Mouse (Mus musculus) embryonic facial prominence, embryonic 11.5 days (tissue): ENCODE measurements at regions not wholly inside any gene's neighbourhood (a gene's known extent, or its start where the extent isn't known, plus 50 kb on each side); places are given as distances from the start of the nearest gene placed in this dataset.

Experiments
- ATAC-seq: fragments of 200-750 bp; cut with Nextera tagmentation; replicated peaks from 2 replicates; pipeline ENCODE4 v1.8.0; 2017; ENCODE audit warnings: low read depth; ENCODE audit not compliant: insufficient number of reproducible peaks, low FRiP score, low TSS enrichment
- DNase-seq: peaks from one replicate; pipeline ENCODE4 v3.0.0-alpha.2; 2015; ENCODE audit warnings: low spot score
- H3K27ac ChIP-seq: fragments of 300-500 bp; sonication (generic); replicated peaks from 2 replicates; pipeline ENCODE4 v1.5.1; 2014; ENCODE audit warnings: mild to moderate bottlenecking, low read depth, low read length, control low read depth
- H3K27me3 ChIP-seq: fragments of 300-500 bp; sonication (generic); 2 replicates; pipeline ENCODE4 v1.6.1; 2014; ENCODE audit warnings: mild to moderate bottlenecking, low read length, moderate library complexity, mixed read lengths; ENCODE audit not compliant: control insufficient read depth, insufficient read depth
- H3K36me3 ChIP-seq: fragments of 300-500 bp; sonication (generic); replicated peaks from 2 replicates; pipeline ENCODE4 v1.6.1; 2014; ENCODE audit warnings: low read depth, mild to moderate bottlenecking, low read length, moderate library complexity, mixed read lengths; ENCODE audit not compliant: control insufficient read depth, insufficient read depth
- H3K4me1 ChIP-seq: fragments of 300-500 bp; sonication (generic); 2 replicates; pipeline ENCODE4 v1.6.1; 2014; ENCODE audit warnings: low read length, mixed read lengths; ENCODE audit not compliant: control insufficient read depth, insufficient read depth
- H3K4me2 ChIP-seq: fragments of 300-500 bp; sonication (generic); 2 replicates; pipeline ENCODE4 v1.6.1; 2014; ENCODE audit warnings: low read depth, mild to moderate bottlenecking, control low read depth, low read length, moderate library complexity
- H3K4me3 ChIP-seq: fragments of 300-500 bp; sonication (generic); 2 replicates; pipeline ENCODE4 v1.5.1; 2014; ENCODE audit warnings: low read depth, low read length, control low read depth
- H3K9ac ChIP-seq: fragments of 300-500 bp; sonication (generic); replicated peaks from 2 replicates; pipeline ENCODE4 v1.6.1; 2014; ENCODE audit warnings: mild to moderate bottlenecking, control low read depth, low read length
- H3K9me3 ChIP-seq: fragments of 300-500 bp; sonication (generic); replicated peaks from 2 replicates; pipeline ENCODE4 v1.6.1; 2016; ENCODE audit warnings: mild to moderate bottlenecking, low read length, inconsistent platforms, mixed read lengths; ENCODE audit not compliant: control insufficient read depth
- WGBS: fragments of 180-500 bp; shearing (Covaris S2); extraction: QIAGEN DNeasy Blood & Tissue Kit; methylation state at CpG from one replicate; pipeline ENCODE4 v1.1.7; 2014; 5-methylcytosine and 5-hydroxymethylcytosine counted together

- WGBS: 90% methylated on average over 2 of the region's 2 CpGs
- no peaks in the 10 kb centered on the region for H3K9me3 ChIP-seq
- ATAC-seq (no peak), DNase-seq (no peak)
- H3K36me3 ChIP-seq: no peaks in the 10 kb centered on the region
- no peaks in the 10 kb centered on the region for H3K27me3 ChIP-seq
- no peak overlapping the region for H3K4me2 ChIP-seq
- no peak overlapping the region for H3K9ac ChIP-seq
- H3K4me1 ChIP-seq: no peaks in the 10 kb centered on the region
- no peak overlapping the region for H3K27ac ChIP-seq
- H3K4me3 ChIP-seq: no peak overlapping the region
Observed at GRCm38 (mm10) chr19:21126670-21127069, 145.4 kb upstream of the Zfand5 start.

DNA sequence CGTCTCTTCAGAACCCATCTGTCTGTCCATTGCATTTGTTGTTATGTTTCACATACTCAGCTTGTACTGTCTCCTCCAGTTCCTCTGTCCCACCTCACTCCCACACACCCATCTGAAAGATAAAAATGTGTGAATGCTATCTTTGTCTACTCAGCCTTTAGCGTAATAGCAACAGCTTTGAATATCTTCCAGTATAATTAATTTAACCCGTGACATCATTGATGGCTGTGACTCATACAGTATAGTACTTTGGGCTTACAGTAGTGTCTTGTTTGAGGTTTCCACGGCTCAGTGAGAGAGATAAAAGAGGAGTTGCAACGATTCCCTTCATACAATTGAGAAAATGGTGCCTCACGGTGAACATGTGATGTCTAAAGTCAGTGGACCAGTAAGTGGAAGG lies 152.6 kb upstream of the Zfand5 start:
- no peak overlapping the region for H3K4me3 ChIP-seq
- 78% methylated on average over 6 of the region's 6 CpGs for WGBS
- H3K27ac ChIP-seq: no peak overlapping the region
- no peaks in the 10 kb centered on the region for H3K36me3 ChIP-seq
- DNase-seq: no peak
- H3K9ac ChIP-seq: no peak overlapping the region
- no peak overlapping the region for H3K4me2 ChIP-seq
- ATAC-seq: no peak
- H3K4me1 ChIP-seq: no peaks in the 10 kb centered on the region
- no peaks in the 10 kb centered on the region for H3K27me3 ChIP-seq
- H3K9me3 ChIP-seq: no peaks in the 10 kb centered on the region

GRCm38 (mm10) chr19:21118782-21119181 lies 153.3 kb upstream of the Zfand5 start:
- ATAC-seq (no peak), DNase-seq (no peak)
- H3K9ac ChIP-seq: no peak overlapping the region
- no peak overlapping the region for H3K4me2 ChIP-seq
- WGBS: 89% methylated on average over 4 of the region's 4 CpGs
- H3K36me3 ChIP-seq: no peaks in the 10 kb centered on the region
- H3K27ac ChIP-seq: no peak overlapping the region
- H3K27me3 ChIP-seq: no peaks in the 10 kb centered on the region
- H3K9me3 ChIP-seq: no peaks in the 10 kb centered on the region
- H3K4me1 ChIP-seq: no peaks in the 10 kb centered on the region
- H3K4me3 ChIP-seq: no peak overlapping the region

DNA sequence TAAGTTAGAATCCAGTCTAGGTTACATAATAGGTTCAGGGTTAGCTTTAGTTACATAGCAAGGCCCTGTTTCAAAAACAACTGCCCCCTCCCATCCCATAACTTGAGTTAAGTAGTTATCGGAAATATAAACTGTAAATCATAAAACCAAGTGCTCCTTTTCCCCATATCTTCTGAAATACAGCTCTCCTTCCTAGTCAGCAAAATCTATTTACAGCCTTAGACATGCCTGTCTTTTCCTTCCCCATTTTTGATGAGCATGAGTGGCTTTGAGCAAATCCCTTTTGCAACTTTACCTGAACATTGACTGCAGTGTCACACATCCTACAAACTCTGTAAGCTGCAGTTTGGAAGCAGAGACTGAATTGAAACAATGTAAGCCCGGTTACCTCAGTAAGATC lies 156.4 kb upstream of the Zfand5 start:
- H3K27me3 ChIP-seq: no peaks in the 10 kb centered on the region
- no peaks in the 10 kb centered on the region for H3K9me3 ChIP-seq
- no peak overlapping the region for H3K4me2 ChIP-seq
- no peaks in the 10 kb centered on the region for H3K4me1 ChIP-seq
- no peak overlapping the region for H3K9ac ChIP-seq
- no peak overlapping the region for H3K4me3 ChIP-seq
- no peak overlapping the region for H3K27ac ChIP-seq
- ATAC-seq (no peak), DNase-seq (no peak)
- no peaks in the 10 kb centered on the region for H3K36me3 ChIP-seq
- WGBS: 85% methylated on average over 2 of the region's 2 CpGs

- no peak for DNase-seq
- no peak for ATAC-seq
- H3K4me2 ChIP-seq: no peak overlapping the region
- 91% methylated on average over 5 of the region's 5 CpGs for WGBS
- no peak overlapping the region for H3K9ac ChIP-seq
- no peak overlapping the region for H3K4me3 ChIP-seq
- no peaks in the 10 kb centered on the region for H3K9me3 ChIP-seq
- no peak overlapping the region for H3K27ac ChIP-seq
- H3K36me3 ChIP-seq: no peaks in the 10 kb centered on the region
- no peaks in the 10 kb centered on the region for H3K4me1 ChIP-seq
- H3K27me3 ChIP-seq: no peaks in the 10 kb centered on the region
Observed at GRCm38 (mm10) chr19:21111836-21112235, 157.8 kb upstream of the Tmc1 start.

GRCm38 (mm10) chr19:21108311-21108710 lies 154.3 kb upstream of the Tmc1 start:
- ATAC-seq (no peak), DNase-seq (no peak)
- Histone ChIP-seq H3K9ac (no peak overlapping the region), H3K4me2 (no peak overlapping the region), H3K27ac (no peak overlapping the region), H3K9me3 (no peaks in the 10 kb centered on the region), H3K4me1 (no peaks in the 10 kb centered on the region), H3K36me3 (no peaks in the 10 kb centered on the region), H3K4me3 (no peak overlapping the region), H3K27me3 (no peaks in the 10 kb centered on the region)
- WGBS: 85% methylated on average over 2 of the region's 2 CpGs

DNA sequence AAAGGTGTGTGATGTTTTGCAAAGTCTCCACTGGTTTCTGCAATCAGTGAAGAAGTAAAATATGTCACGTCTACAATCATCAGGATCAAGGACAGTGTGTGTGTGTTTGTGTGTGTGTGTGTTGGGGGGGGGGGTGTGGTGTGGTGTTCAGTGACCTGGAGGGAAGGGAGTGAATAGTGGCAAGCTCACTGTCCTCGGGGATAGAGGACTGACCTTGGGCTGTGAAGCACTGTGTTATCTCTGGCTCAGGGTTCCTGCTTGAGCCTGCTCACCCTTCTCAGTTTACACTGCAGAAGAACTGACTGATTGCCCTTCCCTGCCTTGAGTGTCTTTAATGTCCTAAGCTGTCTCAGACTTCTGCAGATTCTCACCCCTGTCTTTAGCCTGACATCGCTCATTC lies 153.7 kb upstream of the Tmc1 start:
- no peak overlapping the region for H3K4me2 ChIP-seq
- no peaks in the 10 kb centered on the region for H3K36me3 ChIP-seq
- H3K9me3 ChIP-seq: no peaks in the 10 kb centered on the region
- ATAC-seq (no peak), DNase-seq (no peak)
- H3K4me1 ChIP-seq: no peaks in the 10 kb centered on the region
- 54% methylated on average over 3 of the region's 3 CpGs for WGBS
- H3K27ac ChIP-seq: no peak overlapping the region
- no peak overlapping the region for H3K4me3 ChIP-seq
- no peak overlapping the region for H3K9ac ChIP-seq
- H3K27me3 ChIP-seq: no peaks in the 10 kb centered on the region

DNA sequence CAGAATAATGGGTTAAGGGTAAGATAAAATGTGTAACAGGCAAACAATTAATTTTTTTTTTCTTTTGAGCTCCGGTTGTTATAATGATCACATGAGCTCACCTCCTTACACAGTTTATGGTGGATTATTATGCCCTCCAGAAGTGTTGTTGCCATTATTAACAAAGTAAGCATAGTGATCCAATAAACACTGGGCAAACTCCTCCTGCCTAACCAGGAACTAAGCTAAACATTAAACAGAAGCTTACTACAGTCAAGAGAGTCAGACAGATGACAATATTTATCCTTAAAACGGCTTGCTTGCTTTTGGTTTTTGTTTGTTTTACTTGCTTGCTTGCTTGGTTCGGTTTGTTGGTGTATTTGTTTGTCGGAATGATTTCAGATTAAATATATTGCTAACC lies 153.3 kb upstream of the Tmc1 start:
- 77% methylated on average over 4 of the region's 4 CpGs for WGBS
- Histone ChIP-seq H3K4me3 (no peak overlapping the region), H3K4me2 (no peak overlapping the region), H3K9me3 (no peaks in the 10 kb centered on the region), H3K27ac (no peak overlapping the region), H3K9ac (no peak overlapping the region), H3K27me3 (no peaks in the 10 kb centered on the region), H3K4me1 (no peaks in the 10 kb centered on the region), H3K36me3 (no peaks in the 10 kb centered on the region)
- DNase-seq (no peak), ATAC-seq (no peak)

- no peaks in the 10 kb centered on the region for H3K36me3 ChIP-seq
- 81% methylated on average over 10 of the region's 10 CpGs for WGBS
- ATAC-seq (no peak), DNase-seq (no peak)
- H3K27me3 ChIP-seq: no peaks in the 10 kb centered on the region
- H3K4me3 ChIP-seq: no peak overlapping the region
- H3K9ac ChIP-seq: no peak overlapping the region
- H3K9me3 ChIP-seq: no peaks in the 10 kb centered on the region
- no peak overlapping the region for H3K4me2 ChIP-seq
- H3K27ac ChIP-seq: no peak overlapping the region
- H3K4me1 ChIP-seq: no peaks in the 10 kb centered on the region
Observed at GRCm38 (mm10) chr19:21106766-21107165, 152.8 kb upstream of the Tmc1 start.
